Mouse (Mus musculus): ENCODE results near the gene Pnma1.

Gene Pnma1

GRCm38 (mm10) chr12:84109924-84110323 is 38.4 kb downstream of the Pnma1 start:
- no peak for DNase-seq (ENCODE audit: low read depth, low spot score)

GRCm38 (mm10) chr12:84107692-84108091 is 40.6 kb downstream of the Pnma1 start:
- DNase-seq (ENCODE audit: low read depth, low spot score): peak; percentile 21

- DNase-seq (ENCODE audit: low read depth, low spot score): no peak
Measured at GRCm38 (mm10) chr12:84107012-84107411, 41.3 kb downstream of the Pnma1 start.

- no peak for DNase-seq (ENCODE audit: low read depth, low spot score)
Measured at GRCm38 (mm10) chr12:84101493-84101845, 46.8 kb downstream of the Pnma1 start.

GRCm38 (mm10) chr12:84100604-84101492 is 47.4 kb downstream of the Pnma1 start, which contains the start of gene Acot6:
Acot6 (plus strand) TSS chr12:84100654.
- DNase-seq (ENCODE audit: low read depth, low spot score): peak; percentile 44

GRCm38 (mm10) chr12:84100071-84100470 is 48.2 kb downstream of the Pnma1 start:
- DNase-seq (ENCODE audit: low read depth, low spot score): no peak

GRCm38 (mm10) chr12:84099605-84100004 is 48.7 kb downstream of the Pnma1 start:
- no peak for DNase-seq (ENCODE audit: low read depth, low spot score)
